Mouse (Mus musculus): ENCODE measurements around the gene Dlx1. TPM values are rescaled to one million over a fixed set of nuclear protein-coding genes. Genes with fewer than 3 reads are reported as not detected.

Dlx1 gene
- polyA plus RNA-seq, 1 experiment from 2014 or later = not detected

- H3K4me1 ChIP-seq (ENCODE audit: insufficient read depth, low read length) = peaks cover 11% of the 10 kb centered on the region
- ATAC-seq (ENCODE audit: low FRiP score, low TSS enrichment) = no peak
- no peak overlapping the region for H3K9ac ChIP-seq (replicated peaks; ENCODE audit: low read length)
- H3K4me3 ChIP-seq (ENCODE audit: low read length) = no peak overlapping the region
- H3K9me3 ChIP-seq (ENCODE audit: low read length) = no peaks in the 10 kb centered on the region
- under 1% methylated on average over 20 of the region's 20 CpGs for WGBS
- H3K27ac ChIP-seq (ENCODE audit: low read length) = no peak overlapping the region
- no peaks in the 10 kb centered on the region for H3K36me3 ChIP-seq (ENCODE audit: insufficient read depth, low read length)
- H3K4me2 ChIP-seq (replicated peaks; ENCODE audit: low read depth, low read length) = no peak overlapping the region
- peaks cover 97% of the 10 kb centered on the region for H3K27me3 ChIP-seq (ENCODE audit: insufficient read depth, low read length)
Observed at GRCm38 (mm10) chr2:71534242-71535052, 6.5 kb downstream of the Dlx1 start.

- H3K36me3 ChIP-seq (ENCODE audit: insufficient read depth, low read length) = no peaks in the 10 kb centered on the region
- H3K4me2 ChIP-seq (replicated peaks; ENCODE audit: low read depth, low read length) = peak overlapping the region; percentile 36
- WGBS = 1% methylated on average over 47 of the region's 48 CpGs
- H3K27me3 ChIP-seq (ENCODE audit: insufficient read depth, low read length) = peaks cover 96% of the 10 kb centered on the region
- H3K9me3 ChIP-seq (ENCODE audit: low read length) = no peaks in the 10 kb centered on the region
- no peak overlapping the region for H3K27ac ChIP-seq (ENCODE audit: low read length)
- H3K9ac ChIP-seq (replicated peaks; ENCODE audit: low read length) = no peak overlapping the region
- no peak for ATAC-seq (ENCODE audit: low FRiP score, low TSS enrichment)
- peaks cover 30% of the 10 kb centered on the region for H3K4me1 ChIP-seq (ENCODE audit: insufficient read depth, low read length)
- peak overlapping the region; percentile 15 for H3K4me3 ChIP-seq (ENCODE audit: low read length)
Observed at GRCm38 (mm10) chr2:71540611-71541417, 12.9 kb downstream of the Dlx1 start.

- WGBS = 3% methylated on average over 37 of the region's 37 CpGs
- Histone ChIP-seq H3K4me2 (replicated peaks; ENCODE audit: low read depth, low read length) (peak overlapping the region; percentile 36; the same call in 1 of the 2 replicates), H3K9ac (replicated peaks; ENCODE audit: low read length) (no peak overlapping the region), H3K4me1 (ENCODE audit: insufficient read depth, low read length) (peaks cover 38% of the 10 kb centered on the region), H3K9me3 (ENCODE audit: low read length) (no peaks in the 10 kb centered on the region), H3K27me3 (ENCODE audit: insufficient read depth, low read length) (peaks cover 96% of the 10 kb centered on the region), H3K4me3 (ENCODE audit: low read length) (peak overlapping the region; percentile 15; the same call in 1 of the 2 replicates), H3K27ac (ENCODE audit: low read length) (no peak overlapping the region), H3K36me3 (ENCODE audit: insufficient read depth, low read length) (no peaks in the 10 kb centered on the region)
- no peak for ATAC-seq (ENCODE audit: low FRiP score, low TSS enrichment)
Observed at GRCm38 (mm10) chr2:71541418-71542226, 13.7 kb downstream of the Dlx1 start.

- Histone ChIP-seq H3K27ac (ENCODE audit: low read length) (no peak overlapping the region), H3K9me3 (ENCODE audit: low read length) (no peaks in the 10 kb centered on the region), H3K4me2 (replicated peaks; ENCODE audit: low read depth, low read length) (no peak overlapping the region), H3K36me3 (ENCODE audit: insufficient read depth, low read length) (no peaks in the 10 kb centered on the region), H3K9ac (replicated peaks; ENCODE audit: low read length) (no peak overlapping the region), H3K4me1 (ENCODE audit: insufficient read depth, low read length) (peaks cover 43% of the 10 kb centered on the region), H3K27me3 (ENCODE audit: insufficient read depth, low read length) (peaks cover 96% of the 10 kb centered on the region), H3K4me3 (ENCODE audit: low read length) (no peak overlapping the region)
- 3% methylated on average over 11 of the region's 11 CpGs for WGBS
- ATAC-seq (ENCODE audit: low FRiP score, low TSS enrichment) = no peak
Observed at GRCm38 (mm10) chr2:71542227-71542815, 14.4 kb downstream of the Dlx1 start.

- no peak overlapping the region for H3K9ac ChIP-seq (replicated peaks; ENCODE audit: low read length)
- peaks cover 91% of the 10 kb centered on the region for H3K27me3 ChIP-seq (ENCODE audit: insufficient read depth, low read length)
- peaks cover 43% of the 10 kb centered on the region for H3K4me1 ChIP-seq (ENCODE audit: insufficient read depth, low read length)
Observed at GRCm38 (mm10) chr2:71542816-71543301, 14.9 kb downstream of the Dlx1 start.

GRCm38 (mm10) chr2:71543531-71543930 is 15.6 kb downstream of the Dlx1 start:
- no peak for ATAC-seq (ENCODE audit: low FRiP score, low TSS enrichment)
- Histone ChIP-seq H3K4me1 (ENCODE audit: insufficient read depth, low read length) (peaks cover 43% of the 10 kb centered on the region), H3K4me3 (ENCODE audit: low read length) (no peak overlapping the region)

More at GRCm38 (mm10) chr2:71542816-71543301, 14.9 kb downstream of the Dlx1 start:
- peak overlapping the region; percentile 35 for H3K4me2 ChIP-seq (replicated peaks; ENCODE audit: low read depth, low read length)
- under 1% methylated on average over 29 of the region's 30 CpGs for WGBS
- no peaks in the 10 kb centered on the region for H3K36me3 ChIP-seq (ENCODE audit: insufficient read depth, low read length)
- peak; percentile 68 for ATAC-seq (ENCODE audit: low FRiP score, low TSS enrichment)
- no peak overlapping the region for H3K27ac ChIP-seq (ENCODE audit: low read length)
- H3K4me3 ChIP-seq (ENCODE audit: low read length) = peak overlapping the region; percentile 16; the same call in 1 of the 2 replicates
- no peaks in the 10 kb centered on the region for H3K9me3 ChIP-seq (ENCODE audit: low read length)

GRCm38 (mm10) chr2:71543948-71544347 is 16.0 kb downstream of the Dlx1 start:
- WGBS = 2% methylated on average over 20 of the region's 20 CpGs
- Histone ChIP-seq H3K4me2 (replicated peaks; ENCODE audit: low read depth, low read length) (no peak overlapping the region), H3K27ac (ENCODE audit: low read length) (no peak overlapping the region), H3K36me3 (ENCODE audit: insufficient read depth, low read length) (no peaks in the 10 kb centered on the region), H3K27me3 (ENCODE audit: insufficient read depth, low read length) (peaks cover 91% of the 10 kb centered on the region), H3K4me1 (ENCODE audit: insufficient read depth, low read length) (peaks cover 43% of the 10 kb centered on the region), H3K9me3 (ENCODE audit: low read length) (no peaks in the 10 kb centered on the region), H3K9ac (replicated peaks; ENCODE audit: low read length) (no peak overlapping the region), H3K4me3 (ENCODE audit: low read length) (no peak overlapping the region)
- no peak for ATAC-seq (ENCODE audit: low FRiP score, low TSS enrichment)

More at GRCm38 (mm10) chr2:71543531-71543930, 15.6 kb downstream of the Dlx1 start:
- H3K36me3 ChIP-seq (ENCODE audit: insufficient read depth, low read length) = no peaks in the 10 kb centered on the region
- WGBS = 2% methylated on average over 9 of the region's 9 CpGs
- H3K27me3 ChIP-seq (ENCODE audit: insufficient read depth, low read length) = peaks cover 91% of the 10 kb centered on the region
- H3K9ac ChIP-seq (replicated peaks; ENCODE audit: low read length) = no peak overlapping the region
- H3K27ac ChIP-seq (ENCODE audit: low read length) = no peak overlapping the region
- H3K9me3 ChIP-seq (ENCODE audit: low read length) = no peaks in the 10 kb centered on the region
- no peak overlapping the region for H3K4me2 ChIP-seq (replicated peaks; ENCODE audit: low read depth, low read length)

- H3K27ac ChIP-seq (ENCODE audit: low read length) = no peak overlapping the region
Observed at GRCm38 (mm10) chr2:71544391-71545285, 16.7 kb downstream of the Dlx1 start.

More at GRCm38 (mm10) chr2:71544391-71545285, 16.7 kb downstream of the Dlx1 start:
- 2% methylated on average over 60 of the region's 61 CpGs for WGBS
- peaks cover 91% of the 10 kb centered on the region for H3K27me3 ChIP-seq (ENCODE audit: insufficient read depth, low read length)
- no peak overlapping the region for H3K4me2 ChIP-seq (replicated peaks; ENCODE audit: low read depth, low read length)
- ATAC-seq (ENCODE audit: low FRiP score, low TSS enrichment) = no peak
- peaks cover 39% of the 10 kb centered on the region for H3K4me1 ChIP-seq (ENCODE audit: insufficient read depth, low read length)
- no peak overlapping the region for H3K4me3 ChIP-seq (ENCODE audit: low read length)
- H3K9me3 ChIP-seq (ENCODE audit: low read length) = no peaks in the 10 kb centered on the region
- no peaks in the 10 kb centered on the region for H3K36me3 ChIP-seq (ENCODE audit: insufficient read depth, low read length)
- H3K9ac ChIP-seq (replicated peaks; ENCODE audit: low read length) = no peak overlapping the region
